Mouse (Mus musculus) cerebellum, postnatal 25 days (tissue): ENCODE data around the gene Cyb5d2.
A peak's percentile ranks its signal among the peaks of the same experiment; 100 is the strongest.
"Not testable (repeated sequence)": the region's sequence is repeated elsewhere in the genome, so short reads cannot be mapped to it uniquely, and the experiment has no call there.

Source experiments
- DNase-seq, 2 experiments: peaks; one replicate each; pipeline ENCODE4 v3.0.0; 2021; ENCODE audit warnings: mixed read lengths in 2 of 2

The Cyb5d2 gene

GRCm38 (mm10) chr11:72772611-72773010 is 23.3 kb downstream of the Cyb5d2 start:
- DNase-seq: not testable (repeated sequence)

GRCm38 (mm10) chr11:72771461-72771860 is 24.5 kb downstream of the Cyb5d2 start:
- no peak for DNase-seq

- DNase-seq: no peak
Measured at GRCm38 (mm10) chr11:72770816-72771215, 25.1 kb downstream of the Cyb5d2 start.

GRCm38 (mm10) chr11:72770324-72770723 is 25.6 kb downstream of the Cyb5d2 start:
- no peak for DNase-seq

- no peak for DNase-seq
Measured at GRCm38 (mm10) chr11:72769061-72769460, 26.9 kb downstream of the Cyb5d2 start.

- no peak for DNase-seq
Measured at GRCm38 (mm10) chr11:72767716-72768115, 28.2 kb downstream of the Cyb5d2 start.

- no peak for DNase-seq
Measured at GRCm38 (mm10) chr11:72764270-72764669, 31.7 kb downstream of the Cyb5d2 start.

- DNase-seq: no peak
Measured at GRCm38 (mm10) chr11:72760781-72761180, 35.2 kb downstream of the Cyb5d2 start.

- no peak for DNase-seq
Measured at GRCm38 (mm10) chr11:72759581-72759980, 36.4 kb downstream of the Cyb5d2 start.

- DNase-seq: peak; percentile 49 to 71
Measured at GRCm38 (mm10) chr11:72758316-72758715, 37.6 kb downstream of the Cyb5d2 start.

GRCm38 (mm10) chr11:72751956-72752355 is 44.0 kb downstream of the Cyb5d2 start:
- no peak for DNase-seq

GRCm38 (mm10) chr11:72739048-72739447 is 56.9 kb downstream of the Cyb5d2 start:
- no peak for DNase-seq

- DNase-seq: peak; percentile 22 to 49
Measured at GRCm38 (mm10) chr11:72737517-72737916, 58.4 kb downstream of the Cyb5d2 start.

- DNase-seq: no peak
Measured at GRCm38 (mm10) chr11:72736320-72736719, 59.6 kb downstream of the Cyb5d2 start.

- no peak for DNase-seq
Measured at GRCm38 (mm10) chr11:72735519-72735860, 60.5 kb downstream of the Cyb5d2 start.

GRCm38 (mm10) chr11:72734840-72735518 is 61.0 kb downstream of the Cyb5d2 start:
- DNase-seq: no peak

- no peak for DNase-seq
Measured at GRCm38 (mm10) chr11:72733736-72734135, 62.2 kb downstream of the Cyb5d2 start.
